Mouse (Mus musculus) erythroblast, embryonic 14.5 days (primary cell): ENCODE data around the gene Gm30191.

Experiments
- GATA1 ChIP-seq: IDR thresholded peaks from 2 replicates; pipeline ENCODE4 v1.6.1; 2012; ENCODE audit warnings: low read length, inconsistent platforms, mixed read lengths
- TAL1 ChIP-seq: IDR thresholded peaks from 3 replicates; pipeline ENCODE4 v1.6.1; 2012; ENCODE audit warnings: low read length, inconsistent platforms, mixed read lengths

DNA sequence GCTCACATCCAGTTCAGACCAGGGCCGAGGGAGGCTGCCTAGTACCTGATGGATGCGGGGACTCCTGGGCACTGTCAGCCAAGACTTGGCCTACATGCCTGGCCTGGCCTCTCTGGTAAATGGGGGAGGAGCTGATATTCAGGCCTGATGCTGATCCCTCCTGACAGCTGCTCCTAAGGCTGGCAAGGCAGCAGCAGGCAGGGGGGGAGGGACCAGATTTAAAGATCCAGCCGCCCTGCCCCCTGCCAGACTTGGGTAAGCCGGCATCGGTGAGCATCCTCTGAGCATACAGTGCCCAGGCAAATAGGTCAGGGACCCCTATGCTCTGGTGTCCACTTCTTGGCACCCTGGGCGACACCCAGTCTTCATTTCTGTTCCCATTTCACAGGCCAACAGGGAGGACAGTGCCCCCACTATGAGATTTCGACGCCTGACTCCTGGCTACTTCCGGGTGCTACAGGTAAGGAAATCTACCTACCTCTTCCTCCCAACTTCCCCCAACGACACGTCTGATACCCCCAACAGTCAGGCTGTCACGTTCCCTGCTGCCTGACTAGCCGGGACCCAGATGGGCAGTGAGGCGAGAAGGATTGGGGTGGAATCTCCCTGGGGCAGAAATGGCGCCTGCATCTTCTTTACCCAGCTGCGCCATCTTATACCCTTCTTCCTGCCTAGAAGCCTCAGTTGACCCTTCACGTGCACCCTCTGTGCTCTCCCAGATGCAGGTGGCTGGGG is 3.1 kb upstream of the Gm30191 start, which contains the start of gene E130218I03Rik:
- TF ChIP-seq TAL1 = no peak
- TF ChIP-seq GATA1 = no peak
